Mouse (Mus musculus) hindbrain, embryonic 10.5 days (tissue): ENCODE results near the gene Nrg3. TPM values are rescaled to one million over a fixed set of nuclear protein-coding genes. Genes with fewer than 3 reads are reported as not detected.

Source experiments
- DNase-seq: peaks from one replicate; pipeline ENCODE4 v3.0.0-alpha.2; 2017; ENCODE audit warnings: low spot score
- H3K27ac ChIP-seq: fragments of 300-500 bp; sonication (generic); 2 replicates; pipeline ENCODE4 v1.5.1; 2016; ENCODE audit warnings: mild to moderate bottlenecking, moderate library complexity
- H3K27me3 ChIP-seq: fragments of 300-500 bp; sonication (generic); 2 replicates; pipeline ENCODE4 v1.6.1; 2016; ENCODE audit warnings: mild to moderate bottlenecking; ENCODE audit not compliant: poor library complexity, insufficient read depth, severe bottlenecking
- H3K36me3 ChIP-seq: fragments of 300-500 bp; sonication (generic); 2 replicates; pipeline ENCODE4 v1.6.1; 2016; ENCODE audit warnings: mild to moderate bottlenecking, moderate library complexity
- H3K4me1 ChIP-seq: fragments of 300-500 bp; sonication (generic); replicated peaks from 2 replicates; pipeline ENCODE4 v1.6.1; 2016; ENCODE audit warnings: mild to moderate bottlenecking
- H3K4me3 ChIP-seq: fragments of 300-500 bp; sonication (generic); 2 replicates; pipeline ENCODE4 v1.5.1; 2016; ENCODE audit warnings: mild to moderate bottlenecking, moderate library complexity
- H3K9me3 ChIP-seq: fragments of 300-500 bp; sonication (generic); 2 replicates; pipeline ENCODE4 v1.6.1; 2016; ENCODE audit warnings: mild to moderate bottlenecking, moderate library complexity
- WGBS: fragments of 180-500 bp; shearing (Covaris S2); methylation state at CpG from one replicate; pipeline ENCODE4 v1.1.7; 2016; 5-methylcytosine and 5-hydroxymethylcytosine counted together
- polyA plus RNA-seq: library from polyadenylated mRNA; unstranded; fragments of >200 nt; fragmentation: Nextera tagmentation; extraction: Ambion mirVana; gene quantifications from 2 replicates; pipeline ENCODE4 v1.2.1, GENCODE M21; 2016

Gene Nrg3
- polyA plus RNA-seq, 1 experiment from 2014 or later = 1.5 TPM

- Histone ChIP-seq H3K9me3 (no peaks in the 10 kb centered on the region), H3K4me3 (no peak overlapping the region), H3K27ac (no peak overlapping the region), H3K36me3 (no peaks in the 10 kb centered on the region), H3K4me1 (no peaks in the 10 kb centered on the region), H3K27me3 (no peaks in the 10 kb centered on the region)
- no peak for DNase-seq
These were observed 843.2 kb downstream of the Nrg3 start for GRCm38 (mm10) chr14:38629671-38630070.

- 82% methylated on average over 2 of the region's 2 CpGs for WGBS
- no peak overlapping the region for H3K4me3 ChIP-seq
- no peak for DNase-seq
These were observed 843.8 kb downstream of the Nrg3 start for GRCm38 (mm10) chr14:38628862-38629619.

GRCm38 (mm10) chr14:38616969-38617368 is 855.9 kb downstream of the Nrg3 start:
- no peak for DNase-seq

More at GRCm38 (mm10) chr14:38628862-38629619, 843.8 kb downstream of the Nrg3 start:
- Histone ChIP-seq H3K4me1 (no peaks in the 10 kb centered on the region), H3K9me3 (no peaks in the 10 kb centered on the region), H3K27me3 (no peaks in the 10 kb centered on the region), H3K36me3 (no peaks in the 10 kb centered on the region), H3K27ac (no peak overlapping the region)

GRCm38 (mm10) chr14:38597735-38598134 is 875.2 kb downstream of the Nrg3 start:
- DNase-seq = no peak
- H3K4me1 ChIP-seq = no peaks in the 10 kb centered on the region
- no peak overlapping the region for H3K27ac ChIP-seq
- H3K36me3 ChIP-seq = no peaks in the 10 kb centered on the region
- no peak overlapping the region for H3K4me3 ChIP-seq
- H3K9me3 ChIP-seq = no peaks in the 10 kb centered on the region
- H3K27me3 ChIP-seq = no peaks in the 10 kb centered on the region

More at GRCm38 (mm10) chr14:38616969-38617368, 855.9 kb downstream of the Nrg3 start:
- Histone ChIP-seq H3K4me1 (no peaks in the 10 kb centered on the region), H3K9me3 (no peaks in the 10 kb centered on the region), H3K4me3 (no peak overlapping the region), H3K27me3 (no peaks in the 10 kb centered on the region), H3K36me3 (no peaks in the 10 kb centered on the region), H3K27ac (no peak overlapping the region)

DNA sequence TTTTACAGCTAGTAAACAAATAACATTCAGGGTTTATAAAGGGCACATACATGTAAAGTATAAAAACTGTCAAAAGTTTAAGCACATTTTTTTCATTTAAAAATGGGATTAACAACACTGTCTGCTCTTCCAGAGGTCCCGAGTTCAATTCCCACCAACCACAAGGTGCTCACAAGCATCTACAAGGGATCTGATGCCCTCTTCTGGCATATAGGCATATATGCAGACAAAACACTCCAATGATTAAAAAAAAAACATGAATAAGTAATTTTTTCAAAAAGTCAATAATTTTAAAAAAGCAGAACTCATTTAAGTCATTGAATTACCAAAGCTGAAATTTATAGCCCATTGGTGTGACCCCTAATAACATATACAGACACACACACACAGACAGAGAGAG is 878.6 kb downstream of the Nrg3 start:
- WGBS = 77% methylated on average over 1 of the region's 1 CpGs

GRCm38 (mm10) chr14:38576796-38577195 is 896.1 kb downstream of the Nrg3 start:
- Histone ChIP-seq H3K4me1 (no peaks in the 10 kb centered on the region), H3K9me3 (no peaks in the 10 kb centered on the region), H3K27me3 (no peaks in the 10 kb centered on the region), H3K27ac (no peak overlapping the region), H3K36me3 (no peaks in the 10 kb centered on the region), H3K4me3 (no peak overlapping the region)
- DNase-seq = no peak
- WGBS = 91% methylated on average over 3 of the region's 3 CpGs

More for the DNA sequence above, 878.6 kb downstream of the Nrg3 start:
- H3K4me3 ChIP-seq = no peak overlapping the region
- no peaks in the 10 kb centered on the region for H3K36me3 ChIP-seq
- H3K9me3 ChIP-seq = no peaks in the 10 kb centered on the region
- H3K27ac ChIP-seq = no peak overlapping the region
- DNase-seq = no peak
- H3K4me1 ChIP-seq = no peaks in the 10 kb centered on the region
- no peaks in the 10 kb centered on the region for H3K27me3 ChIP-seq

GRCm38 (mm10) chr14:38568184-38568583 is 904.7 kb downstream of the Nrg3 start:
- H3K4me3 ChIP-seq = no peak overlapping the region
- no peaks in the 10 kb centered on the region for H3K36me3 ChIP-seq
- H3K27ac ChIP-seq = no peak overlapping the region
- H3K27me3 ChIP-seq = no peaks in the 10 kb centered on the region
- WGBS = 90% methylated on average over 1 of the region's 1 CpGs
- H3K9me3 ChIP-seq = no peaks in the 10 kb centered on the region
- no peak for DNase-seq
- H3K4me1 ChIP-seq = no peaks in the 10 kb centered on the region

- 91% methylated on average over 3 of the region's 3 CpGs for WGBS
- no peaks in the 10 kb centered on the region for H3K4me1 ChIP-seq
These were observed 906.7 kb downstream of the Nrg3 start for GRCm38 (mm10) chr14:38566182-38566581.

DNA sequence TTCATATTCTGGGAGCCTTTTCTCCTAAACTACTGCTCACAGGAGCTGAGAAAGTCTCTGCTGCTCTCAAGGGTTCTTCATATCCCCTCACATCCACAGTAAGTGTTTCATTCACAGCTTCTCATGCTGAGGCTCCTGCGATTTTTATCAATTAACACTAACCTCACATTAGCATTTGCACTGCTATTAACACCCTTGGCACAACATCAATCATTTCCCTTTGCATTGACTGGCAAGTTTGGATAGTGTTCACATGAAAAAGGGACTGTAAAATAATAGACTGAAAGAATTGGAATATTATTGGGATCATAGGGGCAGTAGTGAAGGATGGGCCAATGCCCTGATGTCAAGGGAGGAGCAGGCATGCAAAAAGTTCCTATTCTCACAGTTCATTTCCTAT is 918.3 kb downstream of the Nrg3 start:
- H3K4me3 ChIP-seq = no peak overlapping the region
- H3K27me3 ChIP-seq = no peaks in the 10 kb centered on the region
- H3K27ac ChIP-seq = no peak overlapping the region
- H3K4me1 ChIP-seq = no peaks in the 10 kb centered on the region
- 78% methylated on average over 1 of the region's 1 CpGs for WGBS
- H3K9me3 ChIP-seq = no peaks in the 10 kb centered on the region
- no peak for DNase-seq
- no peaks in the 10 kb centered on the region for H3K36me3 ChIP-seq

More at GRCm38 (mm10) chr14:38566182-38566581, 906.7 kb downstream of the Nrg3 start:
- H3K4me3 ChIP-seq = no peak overlapping the region
- no peaks in the 10 kb centered on the region for H3K36me3 ChIP-seq
- no peak for DNase-seq
- no peaks in the 10 kb centered on the region for H3K9me3 ChIP-seq
- H3K27ac ChIP-seq = no peak overlapping the region
- H3K27me3 ChIP-seq = no peaks in the 10 kb centered on the region

- H3K36me3 ChIP-seq = no peaks in the 10 kb centered on the region
- no peaks in the 10 kb centered on the region for H3K9me3 ChIP-seq
- DNase-seq = no peak
- no peaks in the 10 kb centered on the region for H3K27me3 ChIP-seq
- H3K4me3 ChIP-seq = no peak overlapping the region
- H3K27ac ChIP-seq = no peak overlapping the region
- no peaks in the 10 kb centered on the region for H3K4me1 ChIP-seq
- WGBS = 85% methylated on average over 2 of the region's 2 CpGs
These were observed 925.6 kb downstream of the Nrg3 start for GRCm38 (mm10) chr14:38547257-38547656.

- DNase-seq = no peak
- H3K4me1 ChIP-seq = no peaks in the 10 kb centered on the region
- no peaks in the 10 kb centered on the region for H3K9me3 ChIP-seq
- H3K4me3 ChIP-seq = no peak overlapping the region
- H3K27me3 ChIP-seq = no peaks in the 10 kb centered on the region
- WGBS = 97% methylated on average over 1 of the region's 1 CpGs
- no peaks in the 10 kb centered on the region for H3K36me3 ChIP-seq
- no peak overlapping the region for H3K27ac ChIP-seq
These were observed 937.7 kb downstream of the Nrg3 start for GRCm38 (mm10) chr14:38535181-38535580.

DNA sequence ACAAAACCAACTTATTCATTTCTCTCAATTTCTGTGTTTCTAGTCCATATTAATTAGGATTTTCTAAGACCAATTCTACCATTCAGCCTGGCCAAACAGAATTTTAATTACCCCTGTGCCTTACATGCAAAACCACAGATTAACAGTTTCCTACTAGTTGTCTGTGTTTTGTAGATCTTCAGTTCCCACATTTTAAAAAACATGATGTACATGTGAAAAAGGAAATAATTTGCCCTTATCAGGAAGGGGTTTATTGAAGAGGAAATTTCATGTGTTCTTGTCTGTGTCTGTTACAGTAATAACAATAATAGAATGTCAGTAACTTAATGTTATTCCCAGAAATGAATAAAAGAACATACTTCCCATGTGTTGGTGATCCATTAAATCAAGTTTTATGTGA is 939.4 kb downstream of the Nrg3 start:
- Histone ChIP-seq H3K27ac (no peak overlapping the region), H3K9me3 (no peaks in the 10 kb centered on the region), H3K4me3 (no peak overlapping the region), H3K27me3 (no peaks in the 10 kb centered on the region), H3K4me1 (no peaks in the 10 kb centered on the region), H3K36me3 (no peaks in the 10 kb centered on the region)
- no peak for DNase-seq

- H3K36me3 ChIP-seq = no peaks in the 10 kb centered on the region
- no peaks in the 10 kb centered on the region for H3K9me3 ChIP-seq
- no peak overlapping the region for H3K27ac ChIP-seq
- H3K27me3 ChIP-seq = no peaks in the 10 kb centered on the region
- DNase-seq = no peak
- 72% methylated on average over 5 of the region's 5 CpGs for WGBS
- H3K4me3 ChIP-seq = no peak overlapping the region
- H3K4me1 ChIP-seq = 0 out of 2 replicates have a peak, but pooled peaks cover 3% of the 10 kb centered on the region
These were observed 956.7 kb downstream of the Nrg3 start for GRCm38 (mm10) chr14:38516232-38516631.

- no peak for DNase-seq
- no peaks in the 10 kb centered on the region for H3K4me1 ChIP-seq
- no peak overlapping the region for H3K4me3 ChIP-seq
- no peaks in the 10 kb centered on the region for H3K27me3 ChIP-seq
- H3K9me3 ChIP-seq = no peaks in the 10 kb centered on the region
- no peak overlapping the region for H3K27ac ChIP-seq
- H3K36me3 ChIP-seq = no peaks in the 10 kb centered on the region
- WGBS = 95% methylated on average over 2 of the region's 2 CpGs
These were observed 963.9 kb downstream of the Nrg3 start for GRCm38 (mm10) chr14:38509016-38509415.
